Mouse (Mus musculus) heart, postnatal 0 days (tissue): ENCODE data around the gene Sel1l3. TPM values are rescaled to one million over a fixed set of nuclear protein-coding genes. Genes with fewer than 3 reads are reported as not detected.

Experiments used
- ATAC-seq: fragments of 200-750 bp; cut with Nextera tagmentation; 2 replicates; pipeline ENCODE4 v1.8.0; 2017; ENCODE audit warnings: low read depth, moderate number of reproducible peaks, moderate library complexity; ENCODE audit not compliant: insufficient read depth
- DNase-seq: peaks from one replicate; pipeline ENCODE4 v3.0.0-alpha.2; 2016; ENCODE audit warnings: low spot score
- H3K27ac ChIP-seq: fragments of 300-500 bp; sonication (generic); 2 replicates; pipeline ENCODE4 v1.5.1; 2014; ENCODE audit warnings: low read depth, mild to moderate bottlenecking
- H3K27me3 ChIP-seq: fragments of 300-500 bp; sonication (generic); 2 replicates; pipeline ENCODE4 v1.6.1; 2014; ENCODE audit warnings: low read length, mixed read lengths; ENCODE audit not compliant: control insufficient read depth, insufficient read depth
- H3K36me3 ChIP-seq: fragments of 300-500 bp; sonication (generic); replicated peaks from 2 replicates; pipeline ENCODE4 v1.6.1; 2014; ENCODE audit warnings: low read length, mixed read lengths; ENCODE audit not compliant: control insufficient read depth, insufficient read depth
- H3K4me1 ChIP-seq: fragments of 300-500 bp; sonication (generic); 2 replicates; pipeline ENCODE4 v1.6.1; 2014; ENCODE audit warnings: antibody characterized with exemption; ENCODE audit not compliant: control insufficient read depth, insufficient read depth
- H3K4me2 ChIP-seq: fragments of 300-500 bp; sonication (generic); 2 replicates; pipeline ENCODE4 v1.6.1; 2014; ENCODE audit warnings: low read depth, mild to moderate bottlenecking, low read length, moderate library complexity
- H3K4me3 ChIP-seq: fragments of 300-500 bp; sonication (generic); 2 replicates; pipeline ENCODE4 v1.5.1; 2014; ENCODE audit warnings: low read depth, low read length
- H3K9ac ChIP-seq: fragments of 300-500 bp; sonication (generic); replicated peaks from 2 replicates; pipeline ENCODE4 v1.6.1; 2014; ENCODE audit warnings: low read depth, low read length, mixed read lengths
- H3K9me3 ChIP-seq: fragments of 300-500 bp; sonication (generic); replicated peaks from 2 replicates; pipeline ENCODE4 v1.6.1; 2016; ENCODE audit warnings: low read length; ENCODE audit not compliant: control insufficient read depth
- CTCF ChIP-seq: IDR thresholded peaks from 2 replicates; pipeline ENCODE4 v1.5.1; 2016; ENCODE audit warnings: antibody characterized with exemption, control low read depth, low read depth
- EP300 ChIP-seq: IDR thresholded peaks from 2 replicates; pipeline ENCODE4 v1.6.1; 2016; ENCODE audit warnings: antibody characterized with exemption, low read depth
- WGBS: fragments of 180-500 bp; shearing (Covaris S2); extraction: QIAGEN DNeasy Blood & Tissue Kit; methylation state at CpG from one replicate; pipeline ENCODE4 v1.1.7; 2014; 5-methylcytosine and 5-hydroxymethylcytosine counted together
- polyA plus RNA-seq: library from polyadenylated mRNA; unstranded; fragments of >200 nt; fragmentation: Nextera tagmentation; extraction: Ambion mirVana; gene quantifications from 2 replicates; pipeline ENCODE4 v1.2.1, GENCODE M21; 2015
- total RNA-seq: library from RNA; depleted of rRNA; stranded (reverse); fragments of >200 nt; gene quantifications from 2 replicates; pipeline ENCODE4 v1.2.3, GENCODE M21; 2014; ENCODE audit warnings: low replicate concordance

Gene Sel1l3
- total and polyA plus RNA-seq, 2 experiments from 2014 or later, result 0.14 to 1.4 TPM

DNA sequence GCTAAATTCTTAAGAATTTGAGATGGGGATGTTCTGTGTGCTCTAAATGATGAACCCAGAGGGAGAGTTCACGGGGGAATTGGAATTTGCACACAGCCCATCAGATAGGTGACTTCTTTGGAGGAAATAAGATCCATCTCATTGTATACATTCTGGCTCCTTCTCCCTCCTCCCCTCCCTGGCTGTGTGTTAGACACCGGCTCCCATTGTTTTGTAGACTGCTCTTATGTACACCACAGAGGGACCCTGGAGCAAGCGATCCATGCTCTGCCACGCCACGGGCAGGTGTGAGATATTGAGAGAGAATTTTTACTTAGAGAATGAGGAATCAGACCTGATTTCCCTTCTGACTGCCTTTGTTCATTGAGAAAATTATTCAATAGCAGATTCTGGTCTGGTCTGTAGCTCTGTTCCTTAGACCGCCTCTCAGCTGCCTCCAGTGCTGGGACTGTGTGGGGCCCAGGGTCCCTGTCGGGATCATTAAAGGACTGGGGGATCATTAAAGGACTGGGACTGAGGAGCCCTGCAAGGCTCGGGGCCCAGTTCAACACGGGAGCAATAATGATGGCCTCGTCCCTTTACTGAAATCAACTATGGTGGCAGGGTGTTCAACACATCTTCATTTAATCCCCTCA lies 67.6 kb downstream of the Sel1l3 start:
- no peak overlapping the region for H3K27ac ChIP-seq
- 75% methylated on average over 10 of the region's 10 CpGs for WGBS
- no peaks in the 10 kb centered on the region for H3K9me3 ChIP-seq
- ATAC-seq, result no peak
- no peak overlapping the region for H3K4me2 ChIP-seq
- TF ChIP-seq EP300 (no peak), CTCF (no peak)
- H3K4me3 ChIP-seq, result no peak overlapping the region
- no peaks in the 10 kb centered on the region for H3K4me1 ChIP-seq
- H3K9ac ChIP-seq, result no peak overlapping the region
- H3K27me3 ChIP-seq, result no peaks in the 10 kb centered on the region
- no peak for DNase-seq
- H3K36me3 ChIP-seq, result no peaks in the 10 kb centered on the region

DNA sequence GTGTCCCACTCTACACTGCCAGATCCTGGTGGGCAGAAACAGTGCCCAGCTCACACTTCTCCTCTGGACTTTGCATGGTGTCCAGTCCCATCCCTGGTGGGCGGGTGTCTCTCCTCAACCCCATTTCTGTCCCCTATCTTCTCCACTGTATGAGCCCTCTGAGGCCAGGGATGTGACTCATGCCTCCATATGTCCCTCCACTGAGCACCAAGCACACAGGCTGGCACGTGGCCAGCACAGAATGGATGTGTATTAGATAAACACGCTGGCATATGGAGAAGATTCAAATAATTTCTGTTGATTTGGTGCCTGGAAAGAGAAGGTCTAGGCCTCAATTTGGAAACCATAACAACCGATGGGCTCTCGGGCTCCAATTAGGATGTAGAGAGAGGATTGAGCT lies 71.1 kb downstream of the Sel1l3 start:
- TF ChIP-seq EP300 (no peak), CTCF (no peak)
- no peaks in the 10 kb centered on the region for H3K27me3 ChIP-seq
- H3K9me3 ChIP-seq, result no peaks in the 10 kb centered on the region
- no peak overlapping the region for H3K4me2 ChIP-seq
- no peak overlapping the region for H3K4me3 ChIP-seq
- no peaks in the 10 kb centered on the region for H3K36me3 ChIP-seq
- DNase-seq (no peak), ATAC-seq (no peak)
- WGBS, result 75% methylated on average over 5 of the region's 5 CpGs
- no peak overlapping the region for H3K9ac ChIP-seq
- peaks cover 11% of the 10 kb centered on the region for H3K4me1 ChIP-seq
- H3K27ac ChIP-seq, result no peak overlapping the region

DNA sequence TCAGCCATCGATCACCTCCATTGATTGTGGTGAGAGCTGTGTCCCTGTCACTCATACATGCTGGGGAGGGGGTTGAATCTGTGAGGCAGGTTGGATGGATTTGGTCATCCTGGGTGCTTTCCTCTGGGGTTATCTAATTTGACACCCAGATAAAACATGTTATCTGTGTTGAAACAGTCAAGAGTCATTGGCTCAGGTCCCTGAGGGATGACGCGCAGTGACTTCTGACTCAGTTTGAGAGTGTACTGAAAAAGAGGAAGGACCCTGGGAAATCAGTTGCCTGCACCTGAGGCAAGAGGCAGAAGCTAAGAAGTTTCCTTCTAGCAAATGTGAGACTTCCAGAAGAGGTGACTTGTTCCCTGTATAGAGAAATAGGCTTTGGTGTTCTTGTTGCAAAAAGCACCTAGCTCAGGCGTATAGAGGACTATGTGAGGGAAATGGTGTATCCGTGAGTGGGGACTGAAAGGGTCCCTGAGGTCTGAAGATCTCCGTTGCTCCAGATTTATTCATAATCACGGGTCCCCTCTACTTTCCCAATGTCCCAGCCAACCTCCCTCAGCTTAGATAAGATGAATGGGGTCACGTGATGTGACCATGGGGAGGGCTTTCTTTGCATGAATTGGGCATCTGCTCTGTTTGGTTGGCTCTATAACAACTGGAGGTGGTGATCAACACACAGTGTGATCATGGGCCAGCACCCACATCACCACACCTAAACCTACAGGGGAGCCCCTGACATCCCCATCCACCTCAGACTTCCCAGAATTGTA lies 73.4 kb downstream of the Sel1l3 start:
- no peak overlapping the region for H3K27ac ChIP-seq
- no peak overlapping the region for H3K9ac ChIP-seq
- ATAC-seq (no peak), DNase-seq (no peak)
- peaks cover 11% of the 10 kb centered on the region for H3K4me1 ChIP-seq
- no peak overlapping the region for H3K4me2 ChIP-seq
- TF ChIP-seq CTCF (no peak), EP300 (no peak)
- no peaks in the 10 kb centered on the region for H3K27me3 ChIP-seq
- no peak overlapping the region for H3K4me3 ChIP-seq
- WGBS, result 76% methylated on average over 8 of the region's 8 CpGs
- H3K9me3 ChIP-seq, result no peaks in the 10 kb centered on the region
- no peaks in the 10 kb centered on the region for H3K36me3 ChIP-seq

DNA sequence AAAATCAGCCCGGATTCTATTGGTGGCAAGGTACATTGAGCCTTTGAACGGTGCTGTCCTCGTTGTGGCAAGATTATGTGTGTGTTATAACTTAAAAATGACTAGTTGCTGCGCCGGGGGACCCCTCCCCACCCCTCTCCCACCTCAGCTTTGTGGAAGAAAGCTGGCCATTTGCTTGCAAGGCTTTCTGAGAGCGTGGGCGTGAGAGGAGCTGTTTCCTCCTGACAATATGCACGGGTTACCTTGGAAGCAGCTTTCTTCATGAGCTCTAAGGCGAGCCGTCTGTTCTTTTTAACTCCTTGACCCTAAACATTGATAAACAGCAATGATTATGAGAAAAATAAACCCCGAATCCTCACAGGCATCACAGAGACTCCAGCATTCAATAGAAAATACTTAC lies 74.2 kb downstream of the Sel1l3 start:
- Histone ChIP-seq H3K9me3 (no peaks in the 10 kb centered on the region), H3K4me2 (peak overlapping the region; percentile 26; the same call in 1 of the 2 replicates), H3K36me3 (no peaks in the 10 kb centered on the region), H3K9ac (peak overlapping the region; percentile 14; the same call in 1 of the 2 replicates), H3K27me3 (no peaks in the 10 kb centered on the region), H3K4me1 (peaks cover 11% of the 10 kb centered on the region), H3K27ac (peak overlapping the region; percentile 48), H3K4me3 (no peak overlapping the region)
- no peak for TF ChIP-seq CTCF
- TF ChIP-seq EP300, result no peak
- no peak for ATAC-seq
- 17% methylated on average over 11 of the region's 11 CpGs for WGBS
- no peak for DNase-seq

DNA sequence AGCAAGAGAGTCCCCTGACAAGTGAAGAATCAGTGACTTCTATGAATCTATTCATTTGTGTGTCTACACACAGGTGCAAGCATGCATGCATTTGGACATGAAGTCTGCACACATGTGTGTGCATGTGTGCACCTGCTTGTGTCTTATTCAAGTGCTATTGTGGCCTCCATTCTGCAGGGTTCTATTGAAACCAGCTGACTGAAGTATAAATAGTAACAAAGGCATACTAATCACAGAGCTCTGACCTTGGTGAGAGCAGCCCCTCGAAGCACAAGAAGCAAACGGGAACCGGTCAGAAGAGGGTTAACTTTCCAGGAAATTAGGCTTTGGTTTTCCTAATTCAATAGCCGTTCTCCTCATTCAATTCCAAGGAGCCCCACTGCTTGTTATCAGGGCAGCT lies 74.6 kb downstream of the Sel1l3 start:
- Histone ChIP-seq H3K4me1 (peaks cover 11% of the 10 kb centered on the region), H3K9ac (0 out of 2 replicates have a peak overlapping the region, but pooled peaks have one; percentile 14), H3K4me3 (no peak overlapping the region), H3K27me3 (no peaks in the 10 kb centered on the region), H3K27ac (peak overlapping the region; percentile 48; the same call in 1 of the 2 replicates), H3K9me3 (no peaks in the 10 kb centered on the region), H3K36me3 (no peaks in the 10 kb centered on the region), H3K4me2 (peak overlapping the region; percentile 26; the same call in 1 of the 2 replicates)
- ATAC-seq, result 0 out of 2 replicates have a peak, but pooled peaks have one; percentile 60
- TF ChIP-seq EP300, result no peak
- no peak for TF ChIP-seq CTCF
- peak; percentile 36 for DNase-seq
- WGBS, result 10% methylated on average over 4 of the region's 4 CpGs
